Mouse (Mus musculus): ENCODE measurements at regions not wholly inside any gene's neighbourhood (a gene's known extent, or its start where the extent isn't known, plus 50 kb on each side); places are given as distances from the start of the nearest gene placed in this dataset.

DNA sequence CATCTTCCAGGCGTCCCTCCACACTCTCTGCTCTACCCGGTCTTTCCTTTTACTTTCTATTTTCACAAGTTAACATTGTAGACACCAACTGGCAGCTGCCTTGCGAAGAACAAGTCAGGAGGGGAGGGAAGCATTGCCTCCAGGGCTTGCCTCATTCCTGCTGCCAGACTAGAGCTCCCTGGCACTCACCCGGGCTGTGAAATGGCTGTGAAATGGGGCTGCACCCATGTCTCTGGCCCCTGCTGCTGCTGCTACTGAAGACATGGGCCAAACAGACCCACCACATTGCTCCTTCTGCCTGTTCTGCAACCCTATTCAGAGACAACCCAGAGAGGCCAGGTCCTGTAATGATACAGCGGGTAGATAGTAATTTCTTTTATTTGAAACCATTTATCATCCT is 156.0 kb upstream of the Tbca start:
- TF ChIP-seq POLR2AphosphoS2 (IDR thresholded peaks at IDR 0.05; ENCODE audit: insufficient read length, low read depth) (no peak), POLR2A (IDR thresholded peaks at IDR 0.05; ENCODE audit: insufficient read length, low read depth) (no peak), MAX (IDR thresholded peaks at IDR 0.05; ENCODE audit: low read depth) (no peak), USF1 (IDR thresholded peaks at IDR 0.05; ENCODE audit: low read depth) (no peak), REST (IDR thresholded peaks at IDR 0.05; ENCODE audit: insufficient read depth, insufficient read length) (no peak), MYOD1 (IDR thresholded peaks at IDR 0.05; ENCODE audit: control insufficient read depth in 1 of 3, insufficient read length in 2 of 3, low read depth in 2 of 3) (no peak), CEBPB (IDR thresholded peaks at IDR 0.05; ENCODE audit: insufficient read depth, poor library complexity, severe bottlenecking) (no peak)

All from myocyte (in vitro differentiated cells).